Mouse (Mus musculus) fat pad, adult 2 months (tissue): ENCODE data around the gene Sgo2b.
"Not testable (repeated sequence)": the region's sequence is repeated elsewhere in the genome, so short reads cannot be mapped to it uniquely, and the experiment has no call there.

Experiments
- DNase-seq: peaks from one replicate; pipeline ENCODE4 v3.0.0-alpha.2; 2011; ENCODE audit warnings: low read depth, low spot score; ENCODE audit errors: extremely low read depth

Sgo2b gene

DNA sequence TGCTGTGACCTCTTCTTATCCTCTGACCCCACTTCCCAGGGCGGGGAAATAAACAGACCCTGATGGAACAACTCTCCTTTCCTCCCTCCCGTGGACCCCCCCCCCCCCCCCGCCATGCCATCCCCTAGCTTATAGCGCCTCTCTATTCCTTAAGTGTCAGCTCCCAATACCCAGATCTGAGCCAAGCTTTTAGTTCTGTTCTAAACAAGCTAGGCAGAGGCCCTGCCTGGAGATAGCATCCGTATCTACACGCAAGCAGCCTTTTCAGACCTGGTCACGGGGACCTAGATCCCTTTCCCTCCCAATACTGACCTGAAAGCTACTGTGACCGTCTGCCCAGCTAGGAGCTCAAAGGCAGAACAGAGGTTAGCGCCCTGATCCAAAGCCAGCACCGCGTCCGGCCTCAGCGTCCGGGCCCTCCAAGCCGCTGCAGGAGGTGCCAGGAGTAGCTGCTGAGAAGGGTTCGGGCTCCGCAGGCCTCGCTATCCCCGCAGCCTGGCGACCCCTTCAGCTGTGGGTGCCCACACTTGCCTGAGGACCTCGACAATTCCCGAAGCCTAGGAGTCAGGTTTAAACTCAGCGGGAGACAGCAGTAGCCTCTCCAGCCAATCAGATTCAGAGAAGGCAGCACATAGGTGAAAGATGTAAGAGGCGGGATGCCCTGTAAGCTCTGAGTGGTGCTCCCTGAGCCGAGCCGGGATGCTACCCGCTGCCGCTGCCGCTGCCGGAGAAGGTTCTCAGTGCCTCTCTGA, at the start of gene Sgo2b:
TSS of gene Sgo2b (minus strand) at position 623 of the 752 bp plus-strand sequence.
- DNase-seq: no peak

DNA sequence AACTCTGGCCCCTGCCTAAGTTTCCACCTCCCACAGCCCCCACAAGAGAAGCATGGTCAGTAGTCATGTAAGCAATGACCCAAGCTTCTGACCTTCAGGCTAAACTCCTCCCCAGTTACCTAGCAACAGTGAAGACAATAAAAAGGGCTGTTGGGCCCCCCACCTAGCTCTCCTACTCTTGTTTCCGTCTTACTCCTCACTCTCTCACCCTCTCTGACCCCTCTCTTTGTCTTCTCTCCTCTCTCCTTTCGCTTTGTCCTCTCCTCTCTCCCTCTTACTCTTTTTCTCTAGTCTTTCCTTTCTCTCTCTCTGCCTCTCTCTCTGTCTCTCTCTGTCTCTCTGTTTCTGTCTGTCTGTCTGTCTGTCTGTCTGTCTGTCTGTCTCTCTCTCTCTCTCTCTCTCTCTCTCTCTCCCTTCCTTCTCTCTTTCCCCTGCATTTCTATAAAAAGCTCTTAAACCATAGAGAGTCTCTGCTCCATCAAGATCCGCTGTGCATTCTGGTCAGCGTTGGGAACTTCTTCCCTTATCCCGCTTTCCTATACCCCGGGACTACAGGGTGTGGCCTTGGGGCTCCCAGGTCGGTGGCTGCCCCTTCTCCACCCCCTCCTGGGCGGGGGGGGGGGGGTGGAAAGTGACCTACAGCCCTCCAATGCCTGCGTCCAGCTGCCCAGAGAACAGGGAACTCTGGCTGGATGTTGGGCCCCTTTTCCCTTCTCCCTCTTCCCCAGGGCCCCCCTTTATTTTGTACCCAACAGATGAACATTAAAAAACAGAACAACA, 18.8 kb upstream of the Sgo2b start:
- DNase-seq: not testable (repeated sequence)

DNA sequence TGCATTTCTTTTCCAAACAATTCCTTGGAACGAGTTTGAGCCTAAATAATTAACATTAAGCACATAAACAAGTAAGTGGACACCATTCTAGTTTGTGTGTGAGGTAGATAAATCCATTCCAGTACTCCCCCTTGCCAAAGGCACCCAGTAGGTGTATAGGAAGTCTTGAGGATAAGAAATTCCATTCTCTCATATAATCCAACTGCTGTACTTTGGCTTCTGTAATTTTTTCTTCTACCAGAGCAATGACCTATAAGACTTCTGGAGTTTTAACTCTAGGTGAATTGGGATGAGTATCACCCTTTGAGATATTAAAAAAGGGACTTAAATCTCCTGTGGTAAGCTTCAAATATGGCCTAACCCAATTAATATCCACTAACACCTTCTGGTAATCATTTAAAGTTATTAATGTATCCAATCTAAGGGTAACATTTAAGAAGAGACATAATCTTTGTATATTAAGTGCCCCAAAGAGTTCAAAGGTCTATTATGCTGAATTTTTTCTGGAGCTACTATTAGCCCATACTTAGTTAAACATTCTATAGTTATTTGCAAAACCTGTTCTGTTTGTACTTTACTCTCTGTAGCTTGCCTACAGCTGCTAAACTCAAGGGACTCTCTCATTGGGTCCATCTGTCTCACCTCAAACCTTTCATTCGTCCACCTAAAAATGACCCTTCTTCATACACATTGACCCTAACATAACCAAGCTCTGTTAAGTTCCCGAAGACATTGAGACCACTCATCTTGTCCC, 9.2 kb upstream of the Sgo2b start:
- no peak for DNase-seq

GRCm38 (mm10) chr8:63953802-63954201, 1.8 kb upstream of the Sgo2b start:
- DNase-seq: not testable (repeated sequence)

GRCm38 (mm10) chr8:63933171-63933570, 18.9 kb downstream of the Sgo2b start:
- DNase-seq: no peak

- no peak for DNase-seq
Measured at GRCm38 (mm10) chr8:63929301-63930097, 22.5 kb downstream of the Sgo2b start.

DNA sequence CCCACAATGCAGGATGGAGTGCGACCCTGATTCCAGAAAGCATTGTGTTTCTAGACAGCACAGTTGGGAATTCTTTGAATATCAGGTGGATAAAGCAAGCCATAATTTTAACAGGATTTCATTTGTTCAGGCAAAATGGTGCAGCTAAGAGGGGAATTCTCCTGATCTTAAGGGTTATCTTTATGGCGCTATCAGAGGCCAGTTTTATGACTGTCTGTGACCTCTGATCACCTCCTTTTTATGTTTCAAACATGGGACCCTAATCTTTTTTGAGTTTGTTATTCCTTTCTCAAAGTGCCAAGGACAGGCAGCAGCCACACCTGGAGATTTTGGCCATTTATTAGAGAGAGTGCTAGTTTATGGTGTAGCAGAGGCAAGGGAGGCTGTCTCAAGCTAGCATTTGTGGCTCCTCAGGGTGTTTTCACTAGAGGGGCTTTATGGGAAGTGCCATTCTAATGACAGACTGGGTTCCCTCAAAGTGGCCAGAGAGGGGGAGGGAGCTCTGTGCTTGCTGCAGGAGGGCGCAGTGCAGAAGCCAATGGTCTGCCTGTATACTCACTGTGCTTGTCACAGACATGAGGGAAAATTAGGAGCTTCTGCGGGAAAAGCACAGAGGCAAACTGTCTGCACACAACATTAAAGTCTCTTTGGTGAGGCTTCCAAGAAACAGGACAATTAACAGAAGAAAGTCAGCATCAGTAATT, 30.6 kb downstream of the Sgo2b start:
- DNase-seq: no peak

DNA sequence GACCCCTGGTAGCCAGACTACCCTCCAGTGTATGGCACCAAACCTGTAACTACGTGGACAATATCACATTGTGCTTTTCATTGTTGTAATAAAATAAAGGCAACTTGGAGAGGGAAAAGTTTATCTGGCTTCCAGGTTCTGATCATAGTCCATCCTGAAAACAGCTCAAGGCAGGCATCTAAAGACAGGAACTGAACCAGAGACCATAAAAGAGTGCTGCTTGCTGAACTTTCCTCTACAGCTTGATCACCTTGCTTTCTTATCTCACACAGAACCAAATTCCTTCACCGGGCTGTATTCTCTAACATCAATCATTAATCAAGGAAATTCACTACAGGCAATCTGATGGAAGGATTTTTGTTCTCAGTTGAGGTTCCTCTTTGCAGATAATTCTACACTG, 57.0 kb downstream of the Sgo2b start:
- no peak for DNase-seq

DNA sequence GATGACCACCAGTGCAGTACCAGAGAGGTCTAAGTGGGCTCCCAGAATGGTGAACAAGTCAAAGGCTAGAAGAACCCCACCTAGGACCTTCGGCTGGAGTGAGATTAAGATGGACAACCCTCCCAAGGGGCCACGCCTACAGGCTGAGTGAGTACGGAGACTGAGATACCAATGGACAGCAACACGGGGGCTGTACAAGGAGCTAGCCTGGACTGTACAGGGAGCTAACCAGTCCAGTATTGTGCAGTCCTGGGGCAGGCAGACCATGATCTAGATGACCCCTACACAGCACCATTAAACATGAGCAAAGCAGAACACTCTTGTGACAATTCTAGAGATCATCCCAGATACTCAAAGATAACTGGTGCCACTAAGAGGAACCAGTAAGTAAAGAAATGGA, 73.7 kb downstream of the Sgo2b start:
- DNase-seq: no peak

DNA sequence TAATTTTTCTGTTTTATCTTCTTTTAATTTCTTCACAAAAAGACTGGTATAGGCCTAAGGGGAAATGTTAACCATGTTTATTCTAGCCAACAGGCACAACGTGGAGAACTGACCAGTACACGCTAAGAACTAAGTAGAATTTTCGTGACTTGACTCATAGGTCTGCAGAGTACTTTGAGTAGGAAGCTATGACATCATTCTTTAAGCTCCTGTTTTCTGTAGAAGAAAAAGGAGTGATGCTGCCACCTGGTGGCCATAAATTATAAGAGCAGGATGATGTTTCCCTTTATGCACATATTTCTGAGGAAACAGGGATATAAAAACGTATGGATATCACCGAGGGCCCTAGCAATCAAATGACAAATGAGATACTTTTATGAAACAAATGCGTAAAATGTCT, 74.7 kb downstream of the Sgo2b start:
- DNase-seq: no peak

DNA sequence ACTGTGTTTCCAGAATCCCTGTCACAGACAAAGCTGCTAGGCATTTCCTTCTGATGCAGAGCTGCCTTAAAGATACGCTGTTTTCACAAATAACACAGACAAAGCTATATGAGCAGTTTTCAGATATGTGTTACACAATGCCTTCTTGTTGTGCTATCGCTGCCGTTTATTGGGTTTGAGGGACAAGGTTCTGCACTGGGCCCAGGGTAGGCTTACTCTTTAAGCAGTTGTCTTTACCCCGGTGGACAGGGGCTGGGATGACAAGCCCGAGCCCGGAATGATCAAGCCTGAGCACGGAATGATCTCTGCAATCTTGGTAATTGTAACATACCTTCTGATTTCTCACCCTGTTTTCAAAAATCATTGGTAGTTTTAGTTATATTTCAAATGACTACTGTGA, 75.1 kb downstream of the Sgo2b start:
- DNase-seq: no peak
